Mouse (Mus musculus): Measurements from ENCODE around the gene Gemin4. TPM values are rescaled to one million over a fixed set of nuclear protein-coding genes. Genes with fewer than 3 reads are reported as not detected.
"Not testable (repeated sequence)": the region's sequence is repeated elsewhere in the genome, so short reads cannot be mapped to it uniquely, and the experiment has no call there.

The Gemin4 gene
- total RNA-seq, 2 experiments from 2014 or later = 7.5 to 8.7 TPM

DNA sequence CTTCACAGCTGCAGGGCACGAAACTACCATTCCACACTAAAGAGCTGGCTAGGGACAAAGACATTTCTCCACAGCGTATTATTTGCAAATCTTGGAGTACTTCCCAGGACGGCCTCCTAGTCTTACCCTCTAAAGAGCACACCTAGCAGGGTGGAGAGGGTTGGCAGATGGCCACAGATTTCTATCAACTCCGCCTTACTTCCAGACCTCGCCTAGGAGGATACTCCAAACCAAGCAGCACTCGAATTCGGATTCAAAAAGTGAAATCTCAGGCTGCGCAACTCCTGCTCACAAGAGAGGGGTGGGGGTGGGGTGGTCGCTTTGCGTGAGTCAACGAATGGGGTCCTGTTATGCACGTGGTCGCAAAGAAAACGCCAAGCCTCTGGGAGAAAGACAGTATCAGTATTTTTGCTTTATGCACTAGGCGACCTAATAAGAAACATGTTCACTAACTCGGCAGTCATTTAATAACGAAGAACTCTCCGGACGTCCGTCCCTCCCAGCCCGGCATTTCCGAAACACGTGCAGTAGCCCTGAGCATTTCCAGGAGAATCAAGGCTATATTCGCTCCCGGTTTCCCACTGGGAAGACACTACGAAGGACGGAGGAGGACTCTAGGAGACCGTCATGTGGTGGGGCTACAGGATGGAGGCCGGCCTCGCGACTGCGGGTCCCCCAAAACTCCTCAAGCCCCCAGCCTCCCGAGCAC, 629 bp downstream of the Gemin4 start:
- no peak for DNase-seq (ENCODE audit: low spot score in 2 of 2)

DNA sequence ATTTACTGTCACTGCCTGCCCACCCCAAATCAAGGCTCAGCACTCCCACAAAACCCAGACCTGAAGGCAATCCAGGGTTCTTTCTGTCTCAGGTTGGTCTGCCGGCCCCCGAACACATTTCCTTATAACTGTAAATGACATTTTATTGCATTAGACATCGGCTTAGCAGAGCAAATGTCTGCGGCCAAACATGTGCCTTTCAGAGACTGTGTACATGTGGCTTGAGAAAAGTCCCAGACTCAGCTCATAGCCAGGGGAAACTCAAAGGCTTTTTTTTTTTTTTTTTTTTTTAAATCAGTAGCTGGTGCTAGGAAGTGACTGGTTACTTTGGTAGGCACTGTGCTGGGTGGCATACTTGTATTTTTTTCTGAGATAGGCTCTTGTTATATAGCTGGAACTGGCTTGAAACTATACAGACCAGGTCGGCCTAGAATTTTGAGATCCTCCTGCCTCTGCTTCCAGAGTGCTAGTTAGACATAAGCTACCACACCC, 1.4 kb downstream of the Gemin4 start:
- no peak for DNase-seq (ENCODE audit: low spot score in 2 of 2)

DNA sequence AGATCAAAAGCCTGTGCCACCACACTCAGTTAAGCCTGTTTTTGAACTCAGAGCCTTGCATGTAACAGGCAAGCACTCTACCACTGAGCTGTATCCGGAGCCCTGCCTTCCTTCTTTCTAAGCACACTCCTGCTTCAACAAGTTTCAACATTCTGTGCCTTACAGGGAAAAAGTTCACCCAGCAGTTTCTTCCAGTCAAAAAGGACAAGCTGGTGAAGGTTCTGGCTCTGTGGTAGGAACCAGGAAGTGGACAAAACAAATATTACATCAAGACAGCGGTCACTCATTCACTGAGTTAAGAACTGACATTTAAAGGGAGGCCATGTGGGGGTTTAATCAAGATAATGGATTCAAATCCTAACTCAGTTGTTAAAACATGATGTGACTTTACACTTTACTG, 2.5 kb downstream of the Gemin4 start:
- DNase-seq (ENCODE audit: low spot score in 2 of 2) = no peak

DNA sequence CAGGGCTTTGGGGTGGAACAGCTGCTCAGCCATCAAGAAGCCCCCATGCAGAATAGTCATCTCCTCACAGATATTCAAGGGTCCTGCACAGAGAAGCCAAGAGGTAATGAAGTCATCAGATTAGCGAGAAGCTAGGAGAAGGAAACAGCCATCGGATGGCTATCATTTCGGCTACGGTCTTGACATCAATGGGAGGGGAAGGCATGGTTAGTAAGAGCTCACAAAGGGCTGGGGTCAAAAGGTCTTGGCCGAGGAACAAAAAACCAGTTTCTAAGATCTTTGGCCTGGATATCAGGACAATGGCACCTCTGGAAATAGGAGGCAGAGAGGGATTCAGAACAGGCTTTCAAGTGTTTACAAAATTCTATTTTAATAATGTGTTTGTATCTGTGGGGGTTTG, 3.6 kb downstream of the Gemin4 start:
- DNase-seq (ENCODE audit: low spot score in 2 of 2) = no peak

DNA sequence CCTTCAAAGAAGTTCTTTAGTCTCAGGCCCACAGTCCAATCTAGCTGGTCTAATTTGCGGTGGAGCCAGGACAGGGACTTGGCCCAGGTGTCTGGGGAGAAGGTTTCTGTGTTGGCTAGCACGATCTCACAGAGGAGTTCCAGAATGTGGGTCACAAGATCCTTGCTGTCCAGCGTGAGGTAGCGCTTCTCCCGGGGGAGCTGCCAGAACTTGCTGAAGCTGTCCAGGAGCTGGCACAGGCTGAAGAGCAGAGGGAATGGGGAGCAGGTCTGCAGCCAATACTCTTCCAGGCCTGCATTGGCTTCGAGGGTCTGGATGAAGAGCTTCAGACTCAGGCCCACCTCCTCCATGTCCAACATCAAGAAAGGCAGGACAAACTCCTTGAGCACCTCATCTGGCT, 5.9 kb downstream of the Gemin4 start:
- not testable (repeated sequence) for DNase-seq (ENCODE audit: low spot score in 2 of 2)

DNA sequence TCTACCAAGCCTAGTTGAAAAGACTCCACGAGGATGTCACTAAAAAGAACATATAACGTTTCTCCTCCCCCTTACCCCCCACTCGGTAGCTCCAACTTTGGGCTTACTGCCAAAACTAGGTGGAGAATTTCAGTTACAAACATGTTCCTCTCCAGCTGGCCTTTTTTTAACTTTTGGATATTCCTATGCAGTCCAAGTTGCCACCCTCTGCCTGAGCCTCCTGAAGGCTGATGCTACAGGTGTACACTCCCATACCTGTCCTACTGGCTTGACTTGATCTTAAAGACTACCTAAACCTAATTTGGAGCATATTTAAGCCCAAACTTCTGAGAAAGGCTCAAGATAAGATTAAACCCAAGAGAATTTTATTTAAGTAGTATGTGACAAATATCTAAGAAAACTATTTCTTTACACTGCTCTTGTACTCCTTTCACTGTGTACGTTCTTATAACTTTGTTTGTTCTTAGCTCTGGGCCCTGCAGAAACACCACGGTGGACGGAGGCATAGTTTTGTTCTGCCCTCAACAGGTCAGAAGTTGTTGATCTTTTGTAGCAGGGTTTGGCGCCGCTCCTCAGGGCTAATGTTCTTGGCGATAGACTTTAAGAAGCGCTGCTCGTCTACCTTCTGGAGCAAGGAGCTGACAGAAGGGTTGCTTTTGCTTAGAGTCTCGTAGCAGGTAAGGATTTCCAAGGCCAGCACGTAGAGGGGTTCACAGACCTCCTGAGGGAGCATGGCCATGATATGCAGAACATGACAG, 7.1 kb downstream of the Gemin4 start:
- DNase-seq (ENCODE audit: low spot score in 2 of 2) = no peak

DNA sequence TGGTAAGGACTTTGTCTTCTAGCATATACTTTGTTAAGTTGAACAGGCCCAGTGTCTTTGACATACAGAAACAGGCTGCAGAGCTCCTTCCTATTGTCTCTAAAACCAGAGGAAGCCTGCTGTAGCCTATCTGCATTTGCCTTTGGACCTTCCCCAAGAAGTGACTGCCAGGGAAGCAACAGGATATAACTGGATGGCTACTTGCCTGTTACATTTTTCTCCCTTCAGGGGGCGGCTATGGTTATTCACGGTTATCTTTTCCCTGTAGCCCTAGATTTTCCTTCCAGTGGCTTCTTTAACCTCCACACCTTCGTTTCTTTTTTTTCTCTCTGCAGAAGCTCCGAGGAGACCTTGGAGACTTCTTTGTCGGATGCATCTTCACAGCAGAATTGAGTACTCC, 10.7 kb downstream of the Gemin4 start:
- DNase-seq (ENCODE audit: low spot score in 2 of 2) = no peak

DNA sequence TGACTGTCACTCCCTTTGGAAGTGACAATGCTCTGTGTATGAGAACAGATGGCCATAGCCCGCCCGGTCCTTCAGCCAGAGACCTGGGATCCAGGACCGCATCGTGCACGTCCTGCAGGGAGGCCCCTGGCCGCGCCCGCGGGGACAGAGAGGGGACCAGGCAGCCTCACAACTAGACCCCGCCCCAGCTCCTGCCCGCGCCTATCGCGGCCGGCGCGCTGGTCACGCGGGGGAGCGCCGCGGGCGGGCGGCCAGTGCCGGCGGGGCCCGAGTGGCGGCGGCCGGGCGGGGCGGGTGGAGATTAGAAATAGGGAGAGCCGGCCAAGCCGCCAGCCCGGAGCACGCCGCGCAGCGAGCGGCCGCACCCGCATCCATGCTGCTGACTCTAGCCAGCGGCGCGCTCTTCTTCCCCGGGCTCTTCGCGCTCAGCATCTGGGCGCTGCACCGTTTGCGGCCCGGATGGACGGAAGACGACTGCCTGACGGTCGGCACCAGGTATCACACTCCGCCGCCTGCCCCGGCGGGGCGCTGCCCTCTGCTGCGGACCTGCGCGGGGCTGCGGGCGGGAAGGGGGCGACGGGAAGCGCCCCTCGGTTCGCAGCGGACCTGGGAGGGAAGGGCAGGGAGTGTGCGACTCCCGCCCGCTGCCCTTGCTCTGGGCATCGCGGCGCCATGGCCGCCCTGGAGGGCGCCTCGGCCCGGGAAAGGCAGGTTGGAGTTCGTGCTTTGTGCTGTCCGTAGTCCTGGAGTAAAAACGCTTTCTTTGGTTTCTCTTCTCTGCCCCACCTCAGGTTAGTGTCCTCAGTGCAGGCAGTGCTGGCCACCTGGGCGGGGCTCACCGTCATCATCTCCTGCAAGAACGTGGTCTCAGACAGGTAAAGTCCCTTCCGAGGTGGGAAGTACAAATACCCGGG, 15.4 kb downstream of the Gemin4 start:
- peak; percentile 80 to 87 for DNase-seq (ENCODE audit: low spot score in 2 of 2)

DNA sequence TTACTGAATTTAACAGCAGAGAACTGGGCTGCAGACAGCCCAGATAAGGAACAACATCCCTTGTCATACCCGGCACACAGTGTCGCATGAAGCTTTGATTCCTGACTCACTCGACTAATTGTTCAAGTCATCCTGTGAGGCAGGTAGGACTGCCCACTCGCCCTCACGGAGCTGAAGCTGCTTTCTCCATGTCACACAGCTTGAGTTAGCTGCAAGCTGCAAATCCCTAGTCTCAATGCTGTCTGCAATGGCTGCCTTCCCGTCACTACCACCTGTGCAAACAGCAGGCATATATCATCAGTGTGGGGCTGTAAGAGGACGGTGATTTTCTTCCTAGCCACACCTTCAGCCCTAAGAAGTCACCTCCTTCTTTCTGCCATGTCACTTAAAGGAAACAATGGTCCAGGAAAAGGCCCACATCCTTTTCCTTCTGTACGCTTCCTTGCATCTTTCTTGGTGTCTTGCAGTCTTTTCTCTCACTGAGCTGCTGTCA, 20.4 kb downstream of the Gemin4 start:
- DNase-seq (ENCODE audit: low spot score in 2 of 2) = no peak

DNA sequence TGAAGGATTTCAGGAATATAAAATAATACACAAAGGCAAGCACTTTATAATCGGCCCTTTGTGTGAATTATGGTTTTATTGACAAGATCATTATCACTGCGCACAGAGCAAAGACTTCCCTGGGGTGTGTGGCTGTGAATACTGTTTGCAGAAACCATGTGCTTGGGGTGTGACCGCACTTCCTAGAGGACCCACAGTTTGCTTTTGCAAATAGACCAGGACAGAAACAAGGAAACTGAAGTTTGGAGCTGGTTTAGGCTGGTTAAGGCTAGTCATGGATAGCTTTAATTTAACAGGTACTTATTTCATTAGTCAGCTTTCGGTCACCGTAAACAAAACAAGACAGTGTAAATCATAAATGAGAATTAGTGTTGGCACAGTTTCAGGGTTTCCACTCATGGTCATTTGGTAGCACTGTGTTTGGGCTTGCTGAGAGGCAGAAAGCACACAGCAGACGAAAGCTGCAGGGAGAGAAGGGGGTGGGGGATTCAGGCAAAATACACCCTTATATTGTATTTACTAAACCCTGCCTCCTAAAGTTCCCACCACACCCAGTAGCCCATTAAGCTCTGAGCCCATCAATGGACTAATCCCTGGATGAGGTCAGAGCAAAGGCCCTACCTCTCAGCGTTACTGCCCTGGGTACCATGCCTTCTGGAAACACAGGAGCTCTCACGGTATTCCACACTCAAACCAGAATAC, 21.0 kb downstream of the Gemin4 start:
- DNase-seq (ENCODE audit: low spot score in 2 of 2) = no peak

DNA sequence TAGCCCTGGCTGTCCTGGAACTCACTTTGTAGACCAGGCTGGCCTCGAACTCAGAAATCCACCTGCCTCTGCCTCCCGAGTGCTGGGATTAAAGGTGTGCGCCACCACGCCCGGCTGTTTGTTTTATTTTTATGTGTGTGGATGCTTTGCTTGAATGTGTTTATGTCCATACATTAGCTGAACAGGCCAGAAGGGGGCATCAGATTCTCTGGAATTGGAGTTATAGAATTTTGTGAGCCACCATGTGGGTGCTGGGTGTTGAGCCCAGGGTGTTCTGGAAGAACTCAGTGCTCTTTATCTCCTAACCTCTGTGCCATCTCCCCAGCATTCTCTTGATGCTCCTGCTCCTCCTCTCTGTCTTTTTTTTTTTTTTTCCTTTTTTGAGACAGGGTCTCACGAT, 30.6 kb downstream of the Gemin4 start:
- no peak for DNase-seq (ENCODE audit: low spot score in 2 of 2)

DNA sequence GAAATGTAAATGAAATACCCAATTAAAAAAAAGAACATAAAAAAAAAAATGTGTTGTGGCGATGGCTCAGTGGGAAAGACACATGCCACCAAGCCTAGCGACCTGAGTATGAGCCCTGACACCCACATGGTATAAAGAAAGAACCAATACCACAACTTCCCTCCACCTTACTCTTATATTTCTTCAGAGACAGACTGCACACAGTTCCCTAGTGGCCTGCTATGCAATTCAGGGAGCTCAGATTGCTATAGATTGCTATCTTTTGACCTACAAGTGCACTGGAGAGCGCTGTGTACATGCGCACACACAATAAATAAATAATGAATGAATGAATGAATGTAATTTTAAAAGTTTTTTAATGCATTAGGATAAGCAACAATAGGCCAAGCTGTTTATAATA, 33.7 kb downstream of the Gemin4 start:
- DNase-seq (ENCODE audit: low spot score in 2 of 2) = no peak

DNA sequence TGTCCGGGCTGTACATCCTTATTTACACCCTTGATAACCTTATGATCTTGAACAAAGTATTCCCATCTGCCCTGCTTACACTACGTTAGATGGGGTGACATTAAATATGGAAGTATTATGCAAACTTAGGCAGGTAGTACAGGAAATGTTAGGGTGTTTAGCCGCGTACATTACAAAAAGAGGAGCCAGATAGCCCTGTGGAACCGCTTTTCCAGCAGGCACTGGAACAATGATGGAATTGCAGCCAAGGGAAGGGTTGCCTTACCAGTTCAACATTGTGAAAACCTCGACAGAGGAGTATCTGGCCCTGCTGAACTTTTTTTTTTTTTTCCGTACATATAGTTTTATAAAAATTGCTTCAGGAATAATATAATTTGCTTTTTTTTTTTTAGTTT, 37.3 kb downstream of the Gemin4 start:
- DNase-seq (ENCODE audit: low spot score in 2 of 2) = no peak

DNA sequence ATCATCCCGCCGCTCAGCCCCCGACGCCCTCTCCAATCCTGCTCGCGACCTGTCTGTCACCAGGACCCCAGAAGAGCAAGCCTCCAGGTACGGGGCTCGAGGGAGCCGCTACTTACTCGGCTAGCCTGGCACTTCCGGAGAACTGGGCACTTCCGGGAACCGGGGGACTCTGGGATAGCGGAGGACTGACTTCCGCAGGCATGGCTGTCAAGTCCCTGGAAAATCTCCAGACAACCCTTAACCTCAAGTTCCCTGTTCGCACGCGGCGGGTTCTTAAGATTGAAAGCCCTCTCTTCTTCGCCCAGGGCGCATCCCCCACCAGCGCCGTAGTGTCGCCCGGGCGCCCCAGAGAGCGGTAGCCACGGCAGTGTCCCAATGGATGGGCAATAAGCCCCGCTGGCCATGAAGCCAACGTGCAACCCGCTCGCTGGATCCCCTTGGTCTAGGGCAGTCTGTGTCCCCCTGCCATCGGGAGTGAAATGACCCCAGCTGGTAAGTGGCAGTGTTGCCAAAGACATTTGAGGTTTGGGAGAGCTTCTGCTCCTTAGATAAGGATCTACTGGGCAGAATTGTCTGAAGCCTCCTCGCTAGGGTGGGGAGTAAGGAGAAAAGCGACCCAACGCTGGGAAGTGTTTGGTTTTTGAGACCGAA, 37.8 kb downstream of the Gemin4 start, which contains the start of the genes Vps53 and Fam57a:
Gene Vps53 (minus strand): TSS at position 153 of the 651 bp plus-strand sequence.
Gene Fam57a (plus strand): TSS at position 177 of the 651 bp plus-strand sequence.
- peak; percentile 88 to 93 for DNase-seq (ENCODE audit: low spot score in 2 of 2)

DNA sequence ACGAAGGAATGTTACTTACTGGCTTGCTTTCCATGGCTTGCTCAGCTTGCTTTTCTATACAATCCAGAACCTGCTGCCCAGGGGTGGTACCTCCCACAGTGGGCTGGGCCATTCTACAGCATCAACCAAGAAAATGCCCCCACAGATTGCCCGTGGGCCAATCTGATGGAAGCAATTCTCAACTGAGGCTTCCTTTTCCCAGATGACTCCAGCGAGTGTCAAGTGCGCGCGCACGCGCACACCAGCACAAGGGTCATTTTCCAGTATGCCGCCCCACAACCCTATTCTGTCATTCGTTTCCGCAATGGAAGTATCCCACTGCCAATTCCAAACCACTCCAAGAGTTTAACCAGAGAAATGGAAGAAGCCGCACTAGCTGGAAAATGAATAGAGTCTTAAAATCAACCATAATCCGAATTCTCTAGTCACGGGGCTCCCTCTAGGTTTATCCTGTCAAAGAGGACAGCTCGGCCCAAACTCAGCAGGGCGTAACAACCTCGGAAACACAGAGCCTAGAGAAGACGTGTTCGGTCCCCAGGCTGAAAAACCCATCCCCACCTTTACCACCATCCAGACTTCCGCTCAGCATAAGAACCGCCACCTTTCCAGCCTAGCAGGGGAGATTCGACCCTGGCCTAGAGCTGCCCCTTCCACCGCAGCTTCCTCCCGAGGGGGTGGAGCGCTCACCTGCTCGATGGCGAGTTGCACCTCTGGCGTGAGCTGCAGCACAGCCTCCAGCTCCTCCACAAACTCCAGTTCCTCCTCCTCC, 38.6 kb downstream of the Gemin4 start:
- peak; percentile 50 to 55 for DNase-seq (ENCODE audit: low spot score in 2 of 2)

DNA sequence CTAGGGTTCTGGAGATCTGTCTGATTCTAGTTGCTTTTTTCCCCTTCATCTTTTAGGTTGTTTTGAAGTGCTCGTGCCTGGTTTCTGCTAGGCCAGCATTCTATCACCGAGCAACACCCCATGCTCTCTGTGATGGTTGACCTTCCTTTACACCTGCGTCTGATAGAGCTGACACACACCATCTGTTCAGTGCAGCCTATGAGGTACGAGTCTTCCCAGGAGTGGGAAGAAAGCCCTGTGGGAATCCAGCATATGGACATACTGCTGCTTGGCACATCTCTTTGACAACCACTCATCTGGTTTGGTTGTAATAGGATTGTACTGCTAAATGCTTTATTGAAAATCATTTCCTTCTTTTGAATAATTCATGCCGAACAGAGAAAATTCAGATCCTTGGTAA, 47.3 kb downstream of the Gemin4 start:
- peak in 1 of 2 experiments; percentile 52 for DNase-seq (ENCODE audit: low spot score in 2 of 2)

DNA sequence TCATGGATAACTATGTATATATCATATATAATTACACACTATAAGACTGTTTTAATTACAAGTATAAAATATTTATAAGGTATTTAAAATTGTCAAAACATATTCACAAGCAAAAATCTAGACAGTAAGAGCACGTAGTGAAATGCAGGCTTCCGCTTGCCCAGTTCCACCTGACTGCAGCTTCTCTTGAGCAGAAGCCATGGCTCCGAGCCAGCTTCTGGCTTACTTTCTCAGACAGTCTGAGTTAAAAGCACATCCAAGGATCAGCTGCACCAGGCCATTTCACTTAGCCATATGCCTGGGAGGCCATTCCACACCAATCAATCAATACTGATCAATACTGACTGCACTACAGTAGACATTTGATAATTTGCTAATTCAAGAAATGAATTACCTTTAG, 48.5 kb downstream of the Gemin4 start:
- DNase-seq (ENCODE audit: low spot score in 2 of 2) = no peak

DNA sequence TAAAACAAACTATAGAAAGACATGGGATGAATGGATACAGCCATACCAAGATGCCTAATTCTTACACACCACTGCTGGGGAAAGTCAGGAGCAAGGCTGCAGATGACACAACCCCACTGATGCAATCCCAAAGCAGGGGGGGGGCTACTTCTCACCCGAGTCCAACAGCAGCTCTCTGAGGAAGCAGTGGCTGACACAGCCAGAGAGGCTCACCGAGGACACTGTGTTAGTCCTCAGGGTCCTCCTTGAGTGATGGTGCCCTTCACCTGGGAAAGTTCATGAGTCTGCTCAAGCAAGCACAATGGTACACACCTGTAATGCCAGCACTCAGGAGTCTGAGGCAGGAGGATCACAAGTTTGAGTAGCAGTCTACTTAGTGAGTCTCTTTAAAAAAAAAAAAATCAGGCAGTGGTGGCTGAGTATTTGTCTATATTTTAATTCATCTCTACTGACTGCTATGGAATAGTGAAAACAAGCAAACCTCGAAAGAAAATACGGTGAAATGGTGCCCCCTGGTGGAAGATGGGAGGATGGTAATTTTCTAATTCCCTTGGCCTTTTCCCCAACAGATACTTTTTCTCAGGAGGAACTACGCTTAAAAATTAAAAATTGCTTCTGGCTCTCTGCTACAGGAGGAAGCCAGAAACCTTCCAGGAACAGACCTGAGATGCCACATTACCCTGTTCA, 50.2 kb downstream of the Gemin4 start:
- peak; percentile 66 to 89 for DNase-seq (ENCODE audit: low spot score in 2 of 2)

DNA sequence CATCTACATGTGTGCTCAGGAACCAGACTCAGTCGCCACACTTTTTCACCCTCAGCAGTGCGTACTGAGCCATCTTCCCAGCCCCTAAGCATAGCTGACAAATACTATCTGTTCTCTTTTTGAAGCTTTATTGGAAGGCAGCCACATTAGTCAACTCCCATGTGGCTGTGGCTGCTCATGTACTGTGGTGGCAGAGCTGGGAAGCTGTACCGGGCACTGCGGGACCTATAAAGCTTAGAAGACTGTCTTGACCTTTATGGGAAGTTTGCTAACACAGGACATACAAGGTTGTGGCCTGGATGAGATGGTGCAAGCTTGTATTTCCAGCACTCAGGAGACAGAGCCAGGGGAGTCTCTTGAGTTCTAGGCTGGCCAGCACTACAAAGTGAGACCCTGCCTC, 50.8 kb downstream of the Gemin4 start:
- peak; percentile 41 to 70 for DNase-seq (ENCODE audit: low spot score in 2 of 2)

Data from layer of hippocampus, adult 18-20 months (tissue).